Mouse (Mus musculus) cerebellum, postnatal 25 days (tissue): ENCODE measurements around the gene Icam2.

ENCODE experiments used
- DNase-seq, 2 experiments: peaks; one replicate each; pipeline ENCODE4 v3.0.0; 2021; ENCODE audit warnings: mixed read lengths in 2 of 2

Icam2 gene

DNA sequence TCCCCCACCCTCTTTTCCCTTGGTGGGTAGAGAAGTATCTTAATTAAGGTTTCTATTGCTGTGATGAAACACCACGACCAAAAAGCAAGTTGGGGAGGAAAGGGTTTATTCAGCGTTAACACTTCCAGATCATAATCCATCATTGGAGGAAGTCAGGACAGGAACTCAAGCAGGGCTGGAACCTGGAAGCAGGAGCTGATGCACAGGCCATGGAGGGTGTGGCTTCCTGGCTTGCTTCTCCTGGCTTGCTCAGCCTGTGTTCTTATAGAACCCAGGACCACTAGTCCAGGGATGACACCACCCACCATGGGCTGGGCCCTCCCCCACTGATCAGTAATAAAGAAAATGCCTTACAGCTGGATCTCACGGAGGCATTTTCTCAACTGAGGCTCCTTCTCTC, 2.9 kb upstream of the Icam2 start:
- DNase-seq, result no peak

DNA sequence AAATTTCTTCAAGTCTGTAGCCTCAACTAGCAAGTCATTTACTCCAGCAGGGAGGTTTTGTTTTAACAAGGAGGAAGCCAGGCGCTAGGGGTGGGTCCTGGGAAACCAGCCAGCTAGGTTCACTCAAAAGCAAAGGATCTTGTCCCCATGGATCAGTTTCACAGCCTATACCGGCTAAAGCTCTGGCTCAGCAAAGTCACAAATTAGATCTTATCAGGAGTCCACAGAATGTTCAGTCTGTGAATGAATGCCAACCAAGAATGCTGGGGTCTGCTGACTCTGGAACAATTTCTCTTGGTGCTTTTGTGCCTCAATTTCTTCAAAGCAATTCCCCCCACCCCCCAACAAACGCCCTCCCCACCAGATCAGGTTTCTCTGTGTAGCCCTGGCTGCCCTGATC, 1.7 kb upstream of the Icam2 start:
- no peak for DNase-seq

DNA sequence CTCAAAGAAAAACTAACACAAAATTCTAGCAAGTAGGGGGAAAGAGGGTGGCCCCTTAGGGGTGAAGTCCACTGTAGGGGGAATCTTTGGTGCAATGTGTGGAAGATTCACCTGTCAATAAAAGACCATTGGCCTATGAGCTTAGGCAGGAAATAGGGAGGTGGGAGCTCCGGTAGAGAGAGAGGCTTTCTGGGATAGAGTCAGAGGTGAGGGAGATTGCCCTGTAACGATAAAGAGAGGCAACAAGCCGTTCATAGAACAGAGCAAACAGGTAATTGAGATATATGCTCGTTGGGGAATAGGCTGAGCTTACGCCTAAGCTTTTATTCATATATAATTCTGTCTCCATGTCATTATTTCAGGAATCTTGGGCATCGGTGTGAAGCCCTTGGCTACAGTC, 855 bp downstream of the Icam2 start:
- DNase-seq, result no peak

DNA sequence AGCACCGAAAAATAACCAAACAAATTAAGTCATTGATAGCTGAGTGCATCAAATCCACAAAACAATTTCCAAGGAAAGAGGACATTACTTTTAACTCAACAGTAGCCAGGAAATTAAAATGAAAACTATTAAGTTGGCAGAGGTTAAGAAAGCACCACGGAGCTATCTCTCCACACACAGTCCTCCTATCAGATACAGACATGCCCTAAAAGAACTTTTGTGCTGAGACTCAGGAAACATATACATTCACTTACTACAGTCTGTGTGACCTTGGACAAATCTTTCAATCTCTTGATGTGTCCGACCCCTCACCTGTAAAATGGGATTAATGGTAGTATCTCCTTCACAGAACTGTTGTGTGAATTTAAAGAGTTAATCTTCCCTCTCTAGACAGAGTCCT, 1.5 kb downstream of the Icam2 start:
- DNase-seq, result no peak

DNA sequence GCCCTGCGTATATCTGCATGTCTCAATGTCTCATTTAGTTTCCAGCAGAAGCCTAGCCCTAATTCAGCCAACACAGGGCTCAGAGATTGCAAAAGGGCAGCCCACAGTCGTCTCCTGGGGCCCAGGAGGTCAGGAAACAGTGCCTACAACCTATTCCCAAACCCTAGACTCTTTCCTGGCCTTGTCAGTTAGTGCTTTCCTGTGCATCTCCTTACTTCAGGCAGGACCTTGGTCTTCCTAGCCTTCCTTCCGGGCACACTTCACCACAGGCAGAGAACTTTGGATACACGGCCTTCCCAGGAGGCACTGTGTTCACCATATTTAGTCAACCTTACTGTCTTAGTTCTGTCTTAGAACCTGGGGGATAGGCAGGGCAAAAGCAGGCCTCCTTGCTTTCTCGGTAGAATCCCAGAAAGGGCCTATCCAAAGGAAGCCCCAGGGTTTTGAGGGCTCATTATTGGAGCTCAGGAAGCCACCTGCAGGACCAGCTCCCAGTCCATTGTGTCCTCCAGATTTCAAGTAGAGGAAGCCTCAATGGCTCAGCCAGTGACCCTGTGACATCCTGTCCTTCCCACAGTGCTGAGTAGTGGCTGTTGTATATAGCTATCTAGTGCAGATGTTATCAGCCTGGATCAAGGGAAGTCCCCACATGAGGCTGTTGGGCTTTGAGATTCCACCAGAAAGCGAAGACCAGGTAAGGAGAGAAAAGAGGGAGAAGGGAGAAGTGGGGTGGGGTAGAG, 4.7 kb downstream of the Icam2 start:
- DNase-seq, result no peak

DNA sequence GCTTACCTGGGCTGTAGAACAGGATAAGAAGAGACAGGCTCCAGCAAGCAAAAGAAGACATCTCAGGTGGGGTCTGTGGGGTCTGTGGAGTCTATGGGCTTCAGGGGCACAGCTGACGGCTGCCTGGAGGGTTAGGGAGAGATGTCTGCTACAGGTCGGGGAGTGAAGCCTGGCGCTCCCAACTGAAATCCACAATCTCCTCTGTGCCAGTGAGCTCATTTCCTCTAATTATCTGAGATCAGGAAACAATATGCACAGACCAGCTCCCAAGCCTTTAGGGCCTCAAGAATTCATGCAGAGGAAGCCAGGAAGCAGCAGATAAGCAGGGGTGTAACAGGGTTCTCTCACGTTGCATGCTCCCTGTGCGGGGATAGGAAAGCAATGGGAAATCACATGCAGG, 5.5 kb downstream of the Icam2 start:
- DNase-seq, result no peak

DNA sequence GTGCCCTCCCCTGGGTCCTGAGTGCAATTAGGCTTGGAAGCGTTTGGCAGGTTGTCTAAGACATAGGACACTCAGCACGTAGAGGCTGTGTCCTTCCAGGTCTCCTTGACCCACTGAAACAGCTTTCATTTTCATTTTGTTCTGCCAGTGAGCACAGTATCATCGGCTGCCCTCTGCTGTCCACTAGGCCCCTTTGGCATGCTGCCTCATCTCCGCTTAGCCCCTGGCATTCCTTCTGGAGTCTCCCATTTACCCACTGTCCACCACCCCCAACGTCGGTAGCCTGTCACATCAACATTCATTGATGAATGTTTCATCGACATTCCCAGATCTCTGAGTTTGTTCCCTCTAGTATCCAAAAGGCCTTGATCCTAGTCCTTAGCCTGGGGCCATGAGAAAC, 6.0 kb downstream of the Icam2 start:
- DNase-seq, result no peak

DNA sequence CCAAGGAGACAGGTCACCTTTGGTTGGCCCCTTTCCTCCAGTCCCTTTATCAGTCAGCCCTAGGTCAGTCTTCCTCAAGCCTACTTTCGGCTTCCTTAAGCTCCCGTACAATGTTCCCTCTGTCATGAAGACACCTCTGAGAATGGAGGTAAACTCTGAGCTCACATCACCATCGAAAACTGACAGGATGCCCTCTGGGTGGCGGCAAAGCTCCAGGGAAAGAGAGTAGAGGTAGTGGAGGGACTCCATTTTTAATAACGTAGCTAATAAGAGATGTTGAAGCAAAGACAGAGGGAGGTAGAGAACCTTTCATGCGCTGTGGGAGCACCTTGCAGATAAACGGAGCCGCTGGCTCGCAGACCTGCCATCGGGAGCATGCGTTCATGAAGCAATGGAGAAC, 6.9 kb downstream of the Icam2 start:
- no peak for DNase-seq

DNA sequence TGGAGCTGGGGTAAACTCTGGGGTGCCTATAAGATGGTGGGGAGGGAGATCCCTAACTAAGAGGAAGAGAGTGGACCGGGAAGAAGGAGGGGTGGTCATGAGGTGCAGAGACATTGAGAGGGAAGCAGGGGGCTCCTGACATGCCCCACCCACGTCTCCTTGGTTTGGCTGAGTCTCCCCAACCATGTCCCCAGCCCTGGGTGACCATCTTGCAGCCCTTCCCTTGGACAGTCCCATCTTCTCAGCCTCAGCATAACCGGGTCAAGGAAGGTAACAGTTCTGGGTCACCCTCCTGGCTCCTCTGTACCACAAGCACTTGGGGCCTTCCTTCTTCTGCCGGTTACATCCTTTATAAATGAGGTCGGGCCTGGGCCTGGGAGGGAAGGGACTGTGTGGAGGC, 12.9 kb downstream of the Icam2 start:
- no peak for DNase-seq

DNA sequence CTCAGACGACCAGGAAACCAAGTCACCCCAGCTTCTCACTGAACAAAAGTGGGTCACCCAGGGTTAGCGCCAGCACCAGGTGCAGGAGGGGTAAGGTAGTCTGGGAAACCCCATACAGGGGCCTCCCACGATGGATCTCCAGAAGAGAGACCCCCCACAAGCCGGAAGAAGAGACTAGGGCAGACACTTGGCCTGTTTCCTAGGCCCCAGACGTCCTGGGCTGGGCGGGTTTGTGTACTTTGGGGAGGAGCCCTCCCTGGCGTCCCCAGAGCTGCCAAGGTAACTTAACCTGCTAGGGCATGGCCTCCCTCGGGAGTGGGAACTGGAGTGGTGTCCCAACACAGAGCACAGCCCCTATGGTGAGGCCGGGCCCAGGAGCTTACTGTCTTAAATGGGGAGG, 13.3 kb downstream of the Icam2 start:
- no peak for DNase-seq

DNA sequence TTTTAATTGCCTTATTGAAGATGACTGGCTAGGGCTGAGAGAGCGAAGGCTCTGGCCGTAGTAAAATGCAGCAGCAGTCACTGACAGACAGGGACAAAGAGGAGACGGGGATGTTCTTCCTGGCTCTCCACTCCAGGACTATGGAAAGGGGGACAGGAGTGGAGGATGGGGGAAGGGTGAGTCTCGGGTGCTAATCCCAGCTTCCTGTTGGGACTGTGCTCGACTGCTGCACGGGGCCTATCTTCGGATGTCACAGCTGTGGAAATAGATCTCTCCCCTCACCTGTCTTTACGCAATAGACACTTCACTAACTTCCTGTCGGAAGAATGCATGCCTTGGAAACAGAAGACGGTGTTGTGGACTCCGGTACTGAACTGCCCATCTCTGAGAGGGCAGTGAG, 13.9 kb downstream of the Icam2 start:
- DNase-seq, result no peak

DNA sequence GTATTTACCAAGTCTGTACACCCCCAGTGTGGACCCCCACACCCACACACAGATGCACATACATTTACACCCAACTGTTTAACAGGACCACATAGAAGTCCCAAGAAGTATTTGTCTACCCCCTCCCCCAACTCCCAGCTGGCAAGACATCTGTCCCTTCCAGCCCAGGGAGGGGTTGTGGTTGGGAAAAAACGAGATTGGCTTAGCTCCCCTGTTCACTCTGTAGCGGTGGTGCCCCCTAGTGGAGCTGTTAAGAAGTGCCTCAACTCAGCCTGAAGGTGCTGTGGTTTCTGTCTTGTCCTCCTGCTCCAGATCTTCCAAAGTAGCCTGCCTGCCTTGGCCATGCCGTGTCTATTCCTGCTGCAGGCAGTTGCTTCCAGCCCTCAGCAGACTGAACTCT, 21.6 kb downstream of the Icam2 start:
- peak; percentile 82 to 89 for DNase-seq

DNA sequence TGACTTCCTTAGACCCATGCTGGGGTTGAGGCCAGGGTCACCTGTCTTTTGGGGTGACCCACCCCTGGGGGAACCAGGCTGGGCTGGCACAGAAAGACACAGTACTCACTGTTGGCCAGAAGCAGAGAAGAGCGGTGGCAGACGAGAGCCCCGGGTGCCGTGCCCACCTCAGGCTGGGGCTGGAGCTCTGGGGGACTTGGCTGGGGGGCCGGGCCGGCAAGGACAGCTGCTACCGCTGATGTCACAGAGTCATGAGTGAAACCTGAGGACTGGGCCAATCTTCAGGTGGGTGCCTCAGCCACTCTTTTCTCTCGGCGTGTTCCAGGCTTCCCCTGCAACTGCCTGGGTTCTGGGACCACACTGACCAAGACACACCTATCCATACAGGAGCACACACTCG, 22.5 kb downstream of the Icam2 start, which contains the start of gene Prr29:
TSS of gene Prr29 (plus strand) at position 107 of the 400 bp plus-strand sequence.
- DNase-seq, result no peak

DNA sequence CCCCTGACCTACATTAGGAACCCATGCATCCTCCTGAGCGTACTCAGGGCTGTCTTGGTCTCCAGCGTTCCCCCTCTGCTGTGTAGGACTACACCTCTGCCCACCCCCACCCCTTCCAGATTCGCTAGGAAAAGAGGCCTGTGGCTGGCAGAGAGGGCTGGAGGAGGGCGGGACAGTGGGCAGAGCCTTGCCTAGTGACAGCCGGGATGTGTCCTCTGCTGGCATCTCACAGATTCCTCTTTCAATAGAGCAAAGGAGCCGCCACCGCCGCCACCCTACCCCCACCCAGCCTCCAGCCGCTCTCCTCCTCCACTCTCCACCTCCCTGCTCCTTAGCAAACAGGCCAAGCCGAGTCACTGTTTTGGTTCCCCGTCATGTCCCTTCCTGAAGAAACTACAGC, 23.2 kb downstream of the Icam2 start:
- peak; percentile 12 to 35 for DNase-seq

DNA sequence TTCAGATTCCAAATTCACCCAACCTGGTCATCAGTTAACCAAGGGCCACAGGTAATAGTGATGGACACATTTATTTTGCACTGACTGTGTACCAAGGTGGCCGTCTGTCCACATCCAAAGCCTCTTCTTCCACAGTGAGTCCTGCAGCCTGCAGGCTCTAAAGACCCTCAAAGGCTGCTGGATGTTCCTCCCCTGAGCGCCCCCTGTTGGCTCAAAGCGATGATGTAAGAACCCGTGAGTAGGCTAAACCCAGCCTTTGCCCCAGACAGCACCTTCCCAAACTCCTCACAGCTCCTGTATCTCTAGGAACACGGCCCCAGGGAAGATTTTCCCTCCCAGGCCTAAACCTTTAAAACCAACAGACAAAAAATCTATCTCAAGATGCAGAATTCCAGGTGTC, 28.5 kb downstream of the Icam2 start:
- no peak for DNase-seq

DNA sequence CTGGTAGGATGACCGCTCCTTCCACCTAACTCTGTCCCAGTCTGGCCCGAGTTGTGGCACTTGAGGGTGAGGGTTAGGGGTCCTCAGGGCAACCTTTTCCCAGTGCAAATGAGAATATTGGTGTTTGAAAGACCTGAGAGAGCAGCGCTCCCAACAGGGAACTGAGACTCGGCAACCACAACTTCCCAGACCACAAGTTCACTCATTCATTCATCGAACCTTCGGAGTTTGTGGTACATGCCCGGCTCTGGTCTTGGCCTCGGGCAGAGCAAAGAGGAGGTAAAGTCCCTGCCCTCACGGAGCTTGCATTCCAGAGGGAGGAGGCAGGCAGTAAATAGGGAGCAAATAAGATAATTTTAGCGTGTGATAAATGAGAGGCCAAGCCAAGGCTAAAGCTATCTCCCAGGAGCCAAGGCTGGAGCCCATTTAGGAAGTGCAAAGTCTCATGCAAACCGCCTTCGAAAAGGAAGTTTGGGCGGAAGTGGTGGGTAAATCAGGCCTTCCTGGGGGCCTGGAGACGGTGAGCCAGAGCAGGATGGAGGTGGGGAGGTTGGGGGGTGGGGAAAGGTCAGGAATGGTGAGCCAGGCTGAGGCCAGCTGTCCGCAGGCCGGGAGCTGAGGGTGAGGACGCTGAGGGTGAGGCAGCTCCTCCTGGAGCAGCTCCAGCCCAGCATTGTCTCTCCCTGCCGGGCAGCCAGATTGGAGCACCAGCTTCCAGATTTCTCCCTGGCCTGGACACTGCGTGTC, 32.3 kb downstream of the Icam2 start:
- DNase-seq, result peak; percentile 74 to 84

DNA sequence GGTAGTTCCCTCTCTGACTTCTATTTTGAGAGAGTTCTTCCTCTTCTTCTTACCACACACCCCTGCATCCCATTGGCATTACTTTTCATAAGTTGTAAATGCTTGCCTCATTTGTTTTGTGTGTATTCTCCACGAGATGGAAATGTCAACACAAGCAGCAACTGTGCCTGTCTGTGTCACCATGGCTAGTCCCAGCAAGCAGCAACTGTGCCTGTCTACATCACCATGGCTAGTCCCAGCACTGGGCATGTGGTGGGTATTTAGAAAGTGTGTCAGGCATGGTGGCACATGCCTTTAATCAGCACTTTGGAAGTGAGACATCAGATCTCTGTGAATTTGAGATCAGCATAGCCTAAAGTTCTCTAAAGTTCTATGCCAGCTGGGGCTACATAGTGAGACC, 33.7 kb downstream of the Icam2 start:
- DNase-seq, result no peak

DNA sequence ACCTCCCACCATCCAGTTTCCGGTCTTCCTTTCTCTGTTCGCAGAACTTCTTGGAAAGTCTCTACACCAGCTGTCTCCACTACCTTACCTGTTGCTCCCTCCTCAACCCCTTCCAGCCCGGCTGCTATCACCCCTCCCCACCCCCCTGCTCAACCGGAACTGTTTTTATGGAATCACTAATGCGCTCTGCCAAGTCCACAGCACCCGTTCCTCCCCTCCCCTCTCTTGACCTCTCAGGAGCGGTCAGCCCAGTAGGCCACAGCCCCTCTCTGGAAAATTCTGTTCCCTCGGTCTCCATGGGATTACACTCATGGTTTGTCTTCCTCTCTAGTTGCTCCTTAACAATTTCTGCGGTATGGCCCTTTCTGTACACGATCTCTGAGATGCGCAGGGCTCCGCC, 34.7 kb downstream of the Icam2 start, which contains the start of gene Scn4a:
TSS of gene Scn4a (minus strand) at position 101 of the 400 bp plus-strand sequence.
- DNase-seq, result no peak

DNA sequence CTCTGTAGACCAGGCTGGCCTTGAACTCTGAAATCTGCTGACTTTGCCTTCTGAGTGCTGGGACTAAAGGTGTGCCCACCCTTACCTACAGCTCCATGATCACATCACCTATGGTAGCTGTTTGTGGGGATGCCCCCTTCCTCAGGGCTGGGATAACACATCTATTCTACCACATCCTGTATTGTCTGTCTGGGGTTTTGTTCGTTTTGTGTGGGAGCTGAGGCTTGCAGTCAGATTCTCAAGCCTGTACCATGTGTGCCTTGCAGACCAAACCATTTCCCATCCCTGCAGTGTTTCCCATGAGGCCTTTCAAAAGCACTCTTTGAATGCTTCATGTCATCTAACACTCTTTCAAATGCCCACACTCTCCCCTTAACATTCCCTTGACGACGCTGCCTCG, 35.9 kb downstream of the Icam2 start:
- no peak for DNase-seq

DNA sequence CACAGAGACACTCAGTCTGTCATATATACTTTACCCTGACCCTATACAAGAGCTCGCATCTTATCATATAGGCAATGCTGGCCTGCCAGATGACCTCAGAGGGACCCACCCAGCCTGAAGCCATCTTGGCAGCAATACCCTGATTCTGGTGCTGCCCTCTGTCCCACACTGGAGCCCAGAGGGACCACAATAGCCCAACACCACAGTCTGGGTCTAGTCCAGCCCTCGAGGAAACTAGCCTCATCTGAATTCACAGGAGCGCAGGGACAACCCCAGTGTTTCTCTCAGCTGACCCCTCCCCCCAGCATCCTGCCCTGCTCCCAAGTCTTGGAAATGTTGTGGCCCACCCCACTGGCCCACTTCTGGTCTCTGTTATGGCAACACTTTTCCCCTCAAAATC, 36.6 kb downstream of the Icam2 start:
- DNase-seq, result no peak

DNA sequence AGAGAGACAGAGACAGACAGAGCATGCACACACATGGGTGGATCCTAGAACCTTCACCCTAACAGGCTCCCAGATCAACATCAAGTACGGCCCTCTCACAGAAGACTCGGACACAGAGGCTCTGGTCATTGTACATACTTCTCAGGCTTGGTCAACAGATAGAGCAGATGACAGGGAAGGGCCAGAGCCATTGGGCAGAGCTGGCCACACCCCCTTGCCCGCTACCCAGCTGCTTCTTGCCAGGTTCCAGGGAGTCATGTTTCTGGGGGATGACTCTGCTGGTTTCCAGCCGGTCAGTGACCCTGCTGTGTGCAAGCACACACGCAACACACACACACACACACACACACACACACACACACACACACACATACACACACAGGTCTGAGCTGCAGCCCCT, 37.0 kb downstream of the Icam2 start:
- DNase-seq, result no peak

DNA sequence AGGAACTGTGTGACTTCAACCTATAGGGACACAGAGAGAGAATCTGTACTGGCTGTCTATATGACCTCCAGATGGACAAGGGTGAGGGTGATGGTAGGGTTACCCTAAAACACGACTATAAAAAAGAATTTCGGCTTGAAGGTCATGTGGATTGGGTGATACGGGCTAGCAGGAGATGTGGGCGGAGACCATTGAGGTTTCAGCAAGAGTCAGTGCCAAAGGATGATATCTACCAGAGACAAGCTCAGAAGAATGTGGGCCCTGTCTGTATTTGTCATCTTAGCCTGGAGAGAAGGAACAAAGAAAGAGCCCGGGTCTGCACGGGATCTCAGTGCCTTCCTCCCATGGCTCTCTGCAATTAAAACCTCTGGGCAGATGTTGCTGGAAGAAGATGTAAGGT, 38.1 kb downstream of the Icam2 start:
- DNase-seq, result no peak

DNA sequence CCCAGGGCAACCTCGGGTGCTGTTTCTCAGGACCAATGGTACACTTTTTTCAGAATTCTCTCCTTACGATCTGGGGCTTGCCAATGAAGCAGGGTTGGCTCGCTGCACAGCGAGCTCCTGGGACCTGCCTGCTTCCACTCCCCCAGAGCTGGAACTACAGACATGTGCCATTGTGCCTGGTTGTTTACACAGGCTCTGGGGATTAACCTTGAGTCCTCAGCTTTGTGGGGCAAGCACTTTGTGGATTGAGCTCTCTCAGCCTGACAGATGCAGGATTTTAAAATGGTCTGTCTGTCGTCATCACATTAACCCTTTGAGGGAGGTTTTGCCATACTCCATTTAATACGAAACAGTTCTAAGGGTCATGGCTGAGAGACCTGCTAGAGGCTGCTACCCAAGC, 43.0 kb downstream of the Icam2 start:
- DNase-seq, result no peak

DNA sequence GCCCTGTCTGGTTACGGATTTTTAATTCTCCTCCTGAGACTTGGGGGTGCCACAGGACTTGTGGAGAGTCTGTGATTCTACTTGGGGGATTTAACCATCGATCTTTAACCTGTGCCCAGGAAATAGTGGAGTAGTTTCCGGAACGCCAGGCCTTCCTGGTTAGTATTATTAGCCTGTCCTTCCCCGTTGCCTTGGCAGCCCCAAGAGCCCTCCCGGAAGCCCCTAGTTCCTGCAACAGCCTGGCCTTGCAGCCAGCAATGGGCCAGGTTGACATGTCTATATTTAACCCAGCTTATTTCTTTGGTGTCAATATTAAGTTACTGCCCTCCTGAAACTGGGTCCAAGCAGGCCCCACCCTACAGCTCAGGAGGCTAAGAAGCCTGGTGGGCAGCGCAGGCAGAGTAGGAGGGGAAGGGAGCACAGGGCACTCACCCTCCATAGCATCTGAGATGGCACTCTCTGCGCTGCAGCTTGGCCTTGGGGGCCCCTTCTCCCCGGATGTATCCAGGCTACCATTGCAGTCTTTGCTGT, 46.8 kb downstream of the Icam2 start:
- no peak for DNase-seq
